Mouse (Mus musculus) limb, embryonic 13.5 days (tissue): ENCODE results near the gene Smu1. TPM values are rescaled to one million over a fixed set of nuclear protein-coding genes. Genes with fewer than 3 reads are reported as not detected.
A peak's percentile ranks its signal among the peaks of the same experiment; 100 is the strongest.

Source experiments
- ATAC-seq: fragments of 200-750 bp; cut with Nextera tagmentation; 2 replicates; pipeline ENCODE4 v1.8.0; 2017; ENCODE audit warnings: low read depth, moderate number of reproducible peaks, moderate TSS enrichment; ENCODE audit not compliant: low FRiP score
- H3K27ac ChIP-seq: fragments of 300-500 bp; sonication (generic); 2 replicates; pipeline ENCODE4 v1.5.1; 2015; ENCODE audit warnings: inconsistent platforms, mild to moderate bottlenecking, moderate library complexity
- H3K27me3 ChIP-seq: fragments of 300-500 bp; sonication (generic); 2 replicates; pipeline ENCODE4 v1.6.1; 2015; ENCODE audit warnings: mild to moderate bottlenecking, inconsistent platforms
- H3K36me3 ChIP-seq: fragments of 300-500 bp; sonication (generic); 2 replicates; pipeline ENCODE4 v1.6.1; 2015; ENCODE audit warnings: inconsistent platforms, mild to moderate bottlenecking, moderate library complexity
- H3K4me1 ChIP-seq: fragments of 300-500 bp; sonication (generic); 2 replicates; pipeline ENCODE4 v1.6.1; 2015; ENCODE audit warnings: inconsistent platforms
- H3K4me2 ChIP-seq: fragments of 300-500 bp; sonication (generic); replicated peaks from 2 replicates; pipeline ENCODE4 v1.6.1; 2015; ENCODE audit warnings: inconsistent platforms, mild to moderate bottlenecking, moderate library complexity
- H3K4me3 ChIP-seq: fragments of 300-500 bp; sonication (generic); 2 replicates; pipeline ENCODE4 v1.5.1; 2015; ENCODE audit warnings: moderate library complexity, mild to moderate bottlenecking, inconsistent platforms
- H3K9ac ChIP-seq: fragments of 300-500 bp; sonication (generic); 2 replicates; pipeline ENCODE4 v1.6.1; 2015; ENCODE audit warnings: mild to moderate bottlenecking, inconsistent platforms
- H3K9me3 ChIP-seq: fragments of 300-500 bp; sonication (generic); 2 replicates; pipeline ENCODE4 v1.6.1; 2016; ENCODE audit warnings: inconsistent platforms
- WGBS: fragments of 180-500 bp; shearing (Covaris S2); methylation state at CpG from one replicate; pipeline ENCODE4 v1.1.7; 2015; 5-methylcytosine and 5-hydroxymethylcytosine counted together
- polyA plus RNA-seq: library from polyadenylated mRNA; unstranded; fragments of >200 nt; fragmentation: Nextera tagmentation; extraction: Ambion mirVana; gene quantifications from 2 replicates; pipeline ENCODE4 v1.2.1, GENCODE M21; 2015

Gene Smu1
- polyA plus RNA-seq, 1 experiment from 2014 or later = 160 TPM

DNA sequence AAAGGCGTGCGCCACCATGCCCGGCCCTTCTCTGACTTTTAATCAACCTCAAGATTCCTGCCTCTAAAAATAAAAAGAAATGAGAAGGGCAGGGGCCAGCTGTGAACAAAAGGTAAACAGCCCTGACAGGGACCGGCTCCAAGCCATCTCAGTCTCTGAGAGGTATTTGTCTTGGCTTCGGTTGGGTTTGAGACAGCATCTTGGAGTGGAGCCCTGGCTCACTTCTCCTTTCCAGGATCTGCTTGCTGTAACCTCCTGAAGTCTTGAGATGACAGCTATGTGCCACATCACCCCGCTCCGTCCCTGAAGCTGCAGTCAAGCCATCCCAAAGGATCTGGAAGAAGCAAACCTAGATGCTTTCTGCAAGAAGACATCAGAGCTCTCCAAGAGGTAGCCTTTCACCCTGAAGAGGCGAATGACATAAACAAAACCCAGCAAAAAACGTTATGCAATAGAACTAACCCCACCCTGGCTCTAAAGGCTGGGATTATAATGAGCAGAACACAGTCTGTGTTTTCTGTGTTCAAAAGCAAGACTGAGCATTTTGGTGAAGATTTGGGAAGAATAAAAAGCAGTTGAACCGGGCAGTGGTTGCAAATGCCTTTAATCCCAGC, 26.9 kb upstream of the Smu1 start:
- ATAC-seq = no peak
- Histone ChIP-seq H3K9me3 (no peaks in the 10 kb centered on the region), H3K9ac (no peak overlapping the region), H3K27ac (no peak overlapping the region), H3K4me3 (no peak overlapping the region), H3K36me3 (no peaks in the 10 kb centered on the region), H3K27me3 (no peaks in the 10 kb centered on the region), H3K4me1 (peaks cover 18% of the 10 kb centered on the region), H3K4me2 (no peak overlapping the region)
- WGBS = 83% methylated on average over 10 of the region's 10 CpGs

DNA sequence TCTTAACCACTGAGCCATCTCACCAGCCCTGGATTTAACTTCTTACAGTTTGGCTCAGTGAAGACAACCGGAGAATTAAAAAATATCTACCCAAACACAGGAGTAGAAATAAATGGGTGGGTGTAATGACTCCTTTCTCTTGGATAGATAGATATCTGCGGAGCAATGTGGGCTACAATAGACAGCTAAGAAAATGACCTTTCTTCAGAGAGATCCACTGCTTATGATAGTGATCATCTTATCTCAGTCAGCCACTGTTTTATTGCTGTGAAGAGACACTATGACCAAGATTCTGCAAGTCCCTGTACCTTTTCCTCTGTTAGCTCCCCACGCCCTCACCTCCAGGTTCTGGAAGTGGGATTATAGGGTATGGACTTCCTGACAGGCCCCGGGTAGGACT, 25.3 kb upstream of the Smu1 start:
- ATAC-seq = no peak
- WGBS = 92% methylated on average over 4 of the region's 4 CpGs
- Histone ChIP-seq H3K36me3 (no peaks in the 10 kb centered on the region), H3K9me3 (no peaks in the 10 kb centered on the region), H3K9ac (no peak overlapping the region), H3K4me3 (no peak overlapping the region), H3K27ac (no peak overlapping the region), H3K4me2 (no peak overlapping the region), H3K27me3 (no peaks in the 10 kb centered on the region), H3K4me1 (peaks cover 18% of the 10 kb centered on the region)

DNA sequence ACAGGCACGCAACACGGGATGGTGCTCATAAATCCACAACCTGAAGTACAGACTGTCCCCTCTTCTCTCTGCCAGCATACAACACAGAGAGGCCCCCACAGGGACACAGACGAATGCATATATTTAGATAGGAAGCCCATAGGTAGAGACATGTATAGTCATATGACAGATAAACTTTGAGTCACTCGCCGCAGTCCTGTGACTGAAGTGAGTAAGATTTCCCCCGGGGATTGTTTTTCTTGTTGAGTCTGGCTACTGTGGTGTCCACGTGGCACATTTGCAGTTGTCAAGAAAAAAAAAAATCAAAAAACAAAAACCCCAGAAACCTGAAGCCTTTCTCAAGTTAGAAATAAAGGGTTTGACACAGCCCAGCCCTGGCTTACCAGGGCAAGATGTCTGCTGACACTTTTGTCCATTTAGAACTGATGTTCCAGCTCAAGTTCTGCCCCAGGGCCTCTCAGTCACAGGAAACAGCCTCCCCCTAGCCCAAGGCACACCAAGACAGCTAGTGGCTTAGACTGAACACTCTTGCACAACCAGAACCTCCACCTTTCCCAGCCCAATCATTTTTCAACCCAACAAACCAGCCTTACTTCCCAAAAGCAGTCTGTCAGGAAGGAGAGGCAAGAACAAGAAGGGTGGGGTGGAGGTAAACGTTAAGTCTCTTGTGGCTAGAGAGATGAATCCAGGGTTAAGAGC, 24.2 kb upstream of the Smu1 start:
- H3K4me2 ChIP-seq = no peak overlapping the region
- no peaks in the 10 kb centered on the region for H3K36me3 ChIP-seq
- peaks cover 15% of the 10 kb centered on the region for H3K4me1 ChIP-seq
- no peak overlapping the region for H3K9ac ChIP-seq
- ATAC-seq = no peak
- H3K27me3 ChIP-seq = no peaks in the 10 kb centered on the region
- 44% methylated on average over 8 of the region's 8 CpGs for WGBS
- H3K9me3 ChIP-seq = no peaks in the 10 kb centered on the region
- no peak overlapping the region for H3K4me3 ChIP-seq
- H3K27ac ChIP-seq = no peak overlapping the region

DNA sequence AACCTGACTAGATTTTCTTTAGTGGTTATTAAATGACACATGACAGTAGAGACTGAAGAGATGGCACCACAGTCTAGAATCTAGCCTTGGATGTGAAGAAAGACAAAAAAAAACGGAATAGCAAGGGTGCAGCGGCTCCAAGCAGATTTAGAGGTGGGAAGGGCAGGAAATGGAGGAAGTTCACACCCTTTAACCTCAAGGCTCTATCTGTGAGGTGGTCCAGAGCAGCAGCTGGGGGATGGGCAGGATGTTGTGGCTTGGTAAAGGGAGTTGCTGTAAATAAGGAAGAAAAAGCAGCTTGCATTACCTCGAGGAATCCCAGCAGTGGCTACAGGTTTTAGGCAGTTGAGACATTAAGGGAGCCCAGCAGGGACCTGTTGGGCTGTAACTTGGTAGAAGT, 23.4 kb upstream of the Smu1 start:
- H3K27me3 ChIP-seq = no peaks in the 10 kb centered on the region
- no peaks in the 10 kb centered on the region for H3K36me3 ChIP-seq
- H3K27ac ChIP-seq = no peak overlapping the region
- H3K4me2 ChIP-seq = no peak overlapping the region
- no peak overlapping the region for H3K9ac ChIP-seq
- peaks cover 15% of the 10 kb centered on the region for H3K4me1 ChIP-seq
- no peak overlapping the region for H3K4me3 ChIP-seq
- H3K9me3 ChIP-seq = no peaks in the 10 kb centered on the region
- no peak for ATAC-seq
- WGBS = 8% methylated on average over 3 of the region's 3 CpGs

DNA sequence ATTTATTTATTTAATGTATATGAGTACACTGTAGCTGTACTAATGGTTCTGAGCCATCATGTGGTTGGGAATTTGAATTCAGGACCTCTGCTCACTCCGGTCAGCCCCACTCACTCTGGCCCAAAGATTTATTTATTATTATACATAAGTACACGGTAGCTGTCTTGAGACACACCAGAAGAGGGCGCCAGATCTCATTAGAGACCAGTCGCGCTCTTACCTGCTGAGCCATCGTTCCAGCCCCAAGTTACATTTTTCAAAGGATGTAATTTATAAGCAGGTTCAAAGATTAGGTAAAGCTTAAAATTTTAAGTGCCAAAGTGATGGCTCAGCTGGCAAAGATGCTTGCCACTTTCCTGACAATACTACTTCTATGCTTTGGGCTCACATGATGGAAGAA, 20.9 kb upstream of the Smu1 start:
- H3K9ac ChIP-seq = no peak overlapping the region
- H3K27me3 ChIP-seq = no peaks in the 10 kb centered on the region
- no peak overlapping the region for H3K4me2 ChIP-seq
- H3K4me3 ChIP-seq = no peak overlapping the region
- no peaks in the 10 kb centered on the region for H3K36me3 ChIP-seq
- no peak overlapping the region for H3K27ac ChIP-seq
- 89% methylated on average over 6 of the region's 6 CpGs for WGBS
- peaks cover 27% of the 10 kb centered on the region for H3K4me1 ChIP-seq
- ATAC-seq = no peak
- H3K9me3 ChIP-seq = no peaks in the 10 kb centered on the region

DNA sequence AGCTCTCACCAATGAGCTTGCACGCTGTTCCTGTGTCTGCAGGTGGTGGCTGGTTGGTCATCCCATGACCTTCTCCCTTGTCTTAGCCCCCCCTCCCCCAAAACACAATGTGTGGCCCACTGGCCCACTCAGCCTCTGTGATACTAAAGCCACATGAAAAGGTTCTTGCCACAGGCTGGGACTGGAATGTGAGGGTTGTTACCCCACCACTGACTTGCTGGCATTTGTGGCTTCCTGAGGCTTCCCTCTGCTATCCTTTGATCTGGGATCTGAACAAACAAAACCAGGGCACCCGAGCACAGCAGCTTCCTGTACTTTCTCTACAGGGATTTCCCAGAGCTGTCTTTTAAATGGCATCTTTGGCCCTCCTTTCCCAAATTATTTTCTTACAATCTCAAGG, 19.4 kb upstream of the Smu1 start:
- H3K27me3 ChIP-seq = no peaks in the 10 kb centered on the region
- 25% methylated on average over 2 of the region's 2 CpGs for WGBS
- H3K4me2 ChIP-seq = no peak overlapping the region
- no peaks in the 10 kb centered on the region for H3K9me3 ChIP-seq
- peaks cover 27% of the 10 kb centered on the region for H3K4me1 ChIP-seq
- no peaks in the 10 kb centered on the region for H3K36me3 ChIP-seq
- ATAC-seq = no peak
- no peak overlapping the region for H3K27ac ChIP-seq
- H3K4me3 ChIP-seq = no peak overlapping the region
- H3K9ac ChIP-seq = no peak overlapping the region

DNA sequence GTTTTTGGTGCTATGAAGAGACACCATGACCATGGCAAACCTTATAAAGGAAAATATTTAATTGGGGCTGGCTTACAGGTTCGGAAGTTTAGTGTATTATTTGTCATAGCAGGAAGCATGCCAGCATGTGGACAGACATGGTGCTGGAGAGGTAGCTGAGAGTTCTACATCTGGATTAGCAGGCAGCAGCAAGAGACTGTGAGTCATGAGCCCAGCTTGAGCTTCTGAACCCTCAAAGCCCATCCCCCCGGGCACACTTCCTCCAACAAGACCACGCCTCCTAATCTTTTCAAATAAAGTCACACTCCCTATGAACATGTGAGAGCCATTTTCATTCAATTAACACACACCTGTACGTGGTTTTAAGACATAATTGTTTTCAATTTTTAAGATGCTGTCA, 18.7 kb upstream of the Smu1 start:
- WGBS = 64% methylated on average over 4 of the region's 4 CpGs
- no peak overlapping the region for H3K4me2 ChIP-seq
- H3K4me3 ChIP-seq = no peak overlapping the region
- no peaks in the 10 kb centered on the region for H3K9me3 ChIP-seq
- H3K27me3 ChIP-seq = no peaks in the 10 kb centered on the region
- peaks cover 20% of the 10 kb centered on the region for H3K4me1 ChIP-seq
- no peak overlapping the region for H3K27ac ChIP-seq
- no peaks in the 10 kb centered on the region for H3K36me3 ChIP-seq
- H3K9ac ChIP-seq = no peak overlapping the region
- no peak for ATAC-seq

DNA sequence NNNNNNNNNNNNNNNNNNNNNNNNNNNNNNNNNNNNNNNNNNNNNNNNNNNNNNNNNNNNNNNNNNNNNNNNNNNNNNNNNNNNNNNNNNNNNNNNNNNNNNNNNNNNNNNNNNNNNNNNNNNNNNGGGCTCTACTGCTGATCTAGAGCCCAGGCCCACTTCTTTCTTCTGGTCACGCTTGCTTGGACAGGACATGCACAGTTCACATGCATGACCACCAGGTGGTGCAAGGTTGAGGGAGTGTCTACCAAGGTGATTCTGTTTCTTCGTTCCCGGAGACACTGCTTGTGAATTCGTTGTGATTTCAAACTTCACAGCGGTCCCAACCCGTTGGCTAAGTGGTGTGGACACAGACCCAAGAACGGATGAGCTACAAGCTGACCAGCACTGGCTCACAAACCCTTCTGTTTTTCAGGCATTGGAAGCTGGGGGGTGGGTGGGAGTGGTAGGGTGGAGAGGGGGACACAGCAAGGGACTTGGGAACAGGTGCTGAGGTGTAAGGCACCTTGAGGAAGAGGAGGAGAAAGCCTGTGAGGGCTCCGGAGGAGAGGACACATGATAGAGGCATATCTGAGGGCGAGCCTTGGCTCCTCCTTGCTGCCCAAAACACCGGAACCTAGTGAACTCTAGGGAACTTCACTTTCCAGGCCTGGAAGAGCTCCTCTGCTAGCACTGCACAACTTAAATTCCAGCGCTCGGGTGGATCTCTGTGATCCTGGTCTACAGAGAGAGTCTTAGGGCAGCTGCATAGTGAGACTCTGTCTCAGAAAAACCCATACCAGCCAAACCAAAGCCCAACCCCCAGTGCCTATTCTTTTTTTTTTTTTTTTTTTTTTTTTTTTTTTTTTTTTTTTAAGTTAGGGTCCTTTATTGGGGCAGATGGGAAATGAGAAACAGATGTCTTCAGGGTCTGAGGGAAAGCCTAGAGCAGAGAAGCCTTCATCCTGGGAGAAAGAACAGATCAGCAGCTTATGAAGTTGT, 16.8 kb upstream of the Smu1 start:
- Histone ChIP-seq H3K4me1 (peaks cover 15% of the 10 kb centered on the region), H3K36me3 (no peaks in the 10 kb centered on the region), H3K4me3 (peak overlapping the region; percentile 18), H3K27me3 (no peaks in the 10 kb centered on the region), H3K27ac (peak overlapping the region; percentile 73; the same call in 1 of the 2 replicates), H3K9ac (peak overlapping the region; percentile 43; the same call in 1 of the 2 replicates), H3K4me2 (peak overlapping the region; percentile 63), H3K9me3 (no peaks in the 10 kb centered on the region)
- ATAC-seq = peak; percentile 74
- 3% methylated on average over 12 of the region's 12 CpGs for WGBS

DNA sequence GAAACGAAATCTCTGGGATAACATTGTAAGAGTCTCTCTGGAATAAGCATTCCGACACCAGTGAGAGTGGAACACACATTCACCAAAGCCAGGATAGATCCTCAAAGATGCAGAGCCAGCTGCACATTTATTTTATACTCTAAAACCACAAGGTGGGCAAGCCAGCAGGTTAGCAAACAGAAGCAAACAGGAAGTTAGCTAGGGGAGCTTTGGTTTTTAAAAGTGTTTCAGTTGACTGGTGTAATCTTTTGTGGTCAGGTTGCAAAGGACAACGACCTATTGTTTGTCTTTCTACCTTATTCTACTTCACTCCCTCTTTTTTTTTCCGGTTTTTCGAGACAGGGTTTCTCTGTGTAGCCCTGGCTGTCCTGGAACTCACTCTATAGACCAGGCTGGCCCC, 2.2 kb upstream of the Smu1 start:
- Histone ChIP-seq H3K9me3 (no peaks in the 10 kb centered on the region), H3K36me3 (peaks cover 6% of the 10 kb centered on the region), H3K4me1 (no peaks in the 10 kb centered on the region), H3K27ac (no peak overlapping the region), H3K9ac (no peak overlapping the region), H3K4me3 (no peak overlapping the region), H3K4me2 (no peak overlapping the region), H3K27me3 (peaks cover 11% of the 10 kb centered on the region; the same call in 1 of the 2 replicates)
- no peak for ATAC-seq
- 53% methylated on average over 5 of the region's 5 CpGs for WGBS

DNA sequence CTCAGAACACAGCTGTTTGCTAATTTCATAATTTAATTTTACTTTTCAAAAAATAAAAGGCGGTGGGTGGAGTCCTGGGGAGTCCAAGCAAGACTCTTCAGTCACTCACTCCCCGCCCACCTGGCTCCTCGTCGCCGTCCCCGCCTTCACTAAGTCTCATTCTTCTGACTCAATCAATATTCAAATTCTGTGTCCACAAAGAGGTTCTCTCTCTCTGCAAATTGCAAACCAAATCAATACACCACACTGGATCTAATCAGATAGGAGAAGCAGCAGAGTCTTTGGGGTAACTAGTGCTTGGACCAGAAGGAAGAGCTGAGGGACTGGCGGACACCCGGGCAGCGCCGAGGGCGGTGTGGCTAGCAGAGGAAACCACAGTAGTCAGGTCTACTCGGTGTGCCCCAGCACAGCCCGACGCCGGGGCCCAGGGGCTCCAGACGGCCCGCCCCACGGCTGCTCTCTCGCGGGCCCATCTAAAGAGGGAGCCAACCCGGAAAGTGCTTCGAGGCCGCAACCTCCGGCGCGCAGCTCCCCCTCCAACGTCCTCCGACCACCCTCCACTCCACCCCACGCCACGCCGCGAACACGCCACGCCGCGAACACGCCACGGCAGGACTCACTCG, 455 bp downstream of the Smu1 start:
- under 1% methylated on average over 39 of the region's 39 CpGs for WGBS
- Histone ChIP-seq H3K4me3 (peak overlapping the region; percentile 98), H3K36me3 (peaks cover 30% of the 10 kb centered on the region), H3K27ac (no peak overlapping the region; the same call in 1 of the 2 replicates), H3K4me2 (peak overlapping the region; percentile 81), H3K4me1 (no peaks in the 10 kb centered on the region), H3K27me3 (peaks cover 8% of the 10 kb centered on the region; the same call in 1 of the 2 replicates), H3K9ac (peak overlapping the region; percentile 91), H3K9me3 (no peaks in the 10 kb centered on the region)
- ATAC-seq = peak; percentile 83

DNA sequence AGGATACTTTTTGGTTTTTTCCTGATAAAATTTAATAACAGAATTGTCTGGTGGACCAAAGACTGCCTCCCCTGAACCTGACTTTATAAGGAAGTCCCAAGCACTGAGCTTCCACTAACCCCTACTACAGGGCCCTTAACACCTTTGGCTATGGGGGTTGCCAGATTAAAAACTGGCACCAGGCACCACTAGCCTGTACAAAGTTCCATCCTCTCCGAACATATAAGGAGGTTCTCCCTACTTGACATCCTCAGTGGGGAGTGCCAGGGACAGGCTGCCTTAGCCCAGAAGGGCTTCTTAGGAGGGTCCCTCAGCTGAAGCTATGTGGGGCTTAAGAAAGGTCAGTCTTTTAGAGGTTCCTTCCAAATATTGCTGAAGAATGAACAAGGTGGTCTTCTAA, 22.4 kb downstream of the Smu1 start:
- Histone ChIP-seq H3K9me3 (no peaks in the 10 kb centered on the region), H3K27ac (no peak overlapping the region), H3K4me2 (no peak overlapping the region), H3K4me1 (no peaks in the 10 kb centered on the region), H3K4me3 (no peak overlapping the region), H3K36me3 (peaks cover 77% of the 10 kb centered on the region), H3K27me3 (no peaks in the 10 kb centered on the region), H3K9ac (no peak overlapping the region)
- ATAC-seq = no peak
- 72% methylated on average over 1 of the region's 1 CpGs for WGBS

DNA sequence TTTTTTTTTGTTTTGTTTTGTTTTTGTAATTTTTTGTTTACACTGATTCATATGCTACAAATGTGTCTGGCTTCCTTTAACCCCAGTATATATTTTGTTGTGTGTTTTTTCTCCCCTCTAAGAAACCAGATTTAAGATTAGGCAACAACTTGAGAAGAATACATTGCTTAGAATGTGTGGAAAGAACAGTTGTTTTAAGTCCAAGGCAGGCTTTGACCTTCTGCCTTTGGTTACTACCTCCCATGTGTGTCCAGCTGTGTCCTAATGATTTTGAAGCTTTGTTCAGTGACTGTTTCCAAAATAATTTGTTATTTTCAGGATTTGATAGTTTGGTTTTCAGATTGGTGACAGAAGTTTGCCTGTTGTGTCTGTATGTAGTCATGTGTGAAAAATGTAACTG, 26.5 kb downstream of the Smu1 start:
- no peak for ATAC-seq
- Histone ChIP-seq H3K4me2 (no peak overlapping the region), H3K36me3 (peaks cover 82% of the 10 kb centered on the region), H3K4me1 (no peaks in the 10 kb centered on the region; the same call in 1 of the 2 replicates), H3K4me3 (no peak overlapping the region), H3K9me3 (no peaks in the 10 kb centered on the region), H3K9ac (no peak overlapping the region), H3K27me3 (no peaks in the 10 kb centered on the region), H3K27ac (no peak overlapping the region)
